10 mouse cellular contexts compared by ENCODE assay signal in the genomic region with DNA sequence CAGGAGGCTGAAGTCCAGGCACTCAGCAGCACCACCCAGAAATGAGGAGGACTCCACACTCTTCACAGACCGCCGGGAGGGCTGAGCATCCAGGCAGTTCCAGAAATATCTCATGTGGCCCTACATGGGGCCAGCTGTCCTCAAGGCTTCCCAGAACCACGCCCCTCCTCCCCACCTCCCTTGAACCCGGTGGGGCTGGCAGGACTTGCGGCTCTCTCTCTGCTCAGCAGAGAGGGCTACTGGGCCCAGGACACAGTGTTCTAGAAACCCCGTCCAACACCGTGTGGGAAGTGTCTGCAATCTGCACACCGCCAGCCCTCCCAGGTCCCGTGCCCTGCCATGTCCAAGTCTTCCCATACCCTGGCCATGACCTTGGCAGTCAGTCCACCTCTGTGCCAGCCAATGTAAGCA. TPM values are rescaled to one million over a fixed set of nuclear protein-coding genes. Genes with fewer than 3 reads are reported as not detected.
DNase-seq lines count a peak whose midpoint lies in the region; ATAC-seq and TF ChIP-seq lines count a peak whose summit lies in the region.
"Had no signal": no experiment of that assay in that cellular context is flagged by ENCODE, and none has a peak within 500 bp of the region (broad histone marks: within the 10 kb centered on the region; RNA-seq: fewer than 3 reads in every experiment).

No protein-coding gene starts in this region.

- ATAC-seq in limb, embryonic 15.5 days (ENCODE audit: insufficient number of reproducible peaks, low FRiP score, low TSS enrichment, low read depth), result no peak
- ATAC-seq in heart, embryonic 13.5 days (ENCODE audit: extremely low read depth, insufficient number of reproducible peaks, low FRiP score, low TSS enrichment), result peak; percentile 28; the same call in 1 of the 2 replicates
- no peak for ATAC-seq in hindbrain, embryonic 11.5 days (ENCODE audit: low FRiP score)
- ATAC-seq: intestine, embryonic 15.5 days had no signal

- H3K9ac ChIP-seq in limb, embryonic 15.5 days, result no peak overlapping the region
- H3K9ac ChIP-seq in heart, embryonic 13.5 days, result peak overlapping the region; percentile 15; the same call in 1 of the 2 replicates
- no peak overlapping the region for H3K9ac ChIP-seq in hindbrain, embryonic 11.5 days (ENCODE audit: low read depth, low read length)
- H3K9ac ChIP-seq: embryonic facial prominence, embryonic 13.5 days; intestine, embryonic 15.5 days had no signal

- H3K4me3 ChIP-seq in limb, embryonic 15.5 days, result no peak overlapping the region
- no peak overlapping the region for H3K4me3 ChIP-seq in limb, embryonic 10.5 days
- H3K4me3 ChIP-seq in cortical plate, adult 2 months (ENCODE audit: insufficient read depth, low read length), result no peak overlapping the region
- H3K4me3 ChIP-seq in heart, embryonic 13.5 days, result no peak overlapping the region
- H3K4me3 ChIP-seq in hindbrain, embryonic 11.5 days (ENCODE audit: low read depth, low read length), result no peak overlapping the region
- H3K4me3 ChIP-seq: embryonic facial prominence, embryonic 13.5 days; intestine, embryonic 15.5 days had no signal

- no peak for DNase-seq in limb, embryonic 10.5 days (ENCODE audit: low spot score)
- peak; percentile 97 for DNase-seq in skeletal muscle tissue, adult 2 months (ENCODE audit: low read depth, low spot score)
- no peak for DNase-seq in MN1 (ENCODE audit: low spot score)
- DNase-seq in spleen, postnatal 10 days (ENCODE audit: low spot score in 2 of 2), result no peak
- no peak for DNase-seq in hindbrain, embryonic 11.5 days (ENCODE audit: low spot score)

- no peaks in the 10 kb centered on the region for H3K27me3 ChIP-seq in limb, embryonic 15.5 days
- H3K27me3 ChIP-seq in limb, embryonic 10.5 days (ENCODE audit: low read depth, poor library complexity, severe bottlenecking), result no peaks in the 10 kb centered on the region
- H3K27me3 ChIP-seq in heart, embryonic 13.5 days (replicated peaks), result no peaks in the 10 kb centered on the region
- no peaks in the 10 kb centered on the region for H3K27me3 ChIP-seq in hindbrain, embryonic 11.5 days (ENCODE audit: control insufficient read depth, insufficient read depth, low read length)
- H3K27me3 ChIP-seq: embryonic facial prominence, embryonic 13.5 days; intestine, embryonic 15.5 days had no signal

- no peak for TF ChIP-seq CTCF in cortical plate, adult 2 months (IDR thresholded peaks at IDR 0.05; ENCODE audit: extremely low read depth, insufficient read depth, low read length)

- no peak overlapping the region for H3K4me2 ChIP-seq in limb, embryonic 15.5 days
- peak overlapping the region; percentile 3; the same call in 1 of the 2 replicates for H3K4me2 ChIP-seq in heart, embryonic 13.5 days
- H3K4me2 ChIP-seq in hindbrain, embryonic 11.5 days (replicated peaks; ENCODE audit: low read depth, low read length), result no peak overlapping the region
- H3K4me2 ChIP-seq: embryonic facial prominence, embryonic 13.5 days; intestine, embryonic 15.5 days had no signal

- 80% methylated on average over 9 of the region's 9 CpGs for WGBS in limb, embryonic 15.5 days
- WGBS in limb, embryonic 10.5 days, result 87% methylated on average over 9 of the region's 9 CpGs
- 37% methylated on average over 9 of the region's 9 CpGs for WGBS in heart, embryonic 13.5 days
- 82% methylated on average over 9 of the region's 9 CpGs for WGBS in hindbrain, embryonic 11.5 days

- no peaks in the 10 kb centered on the region for H3K4me1 ChIP-seq in limb, embryonic 15.5 days
- H3K4me1 ChIP-seq in limb, embryonic 10.5 days, result peaks cover 10% of the 10 kb centered on the region; the same call in 1 of the 2 replicates
- H3K4me1 ChIP-seq in cortical plate, adult 2 months (ENCODE audit: control insufficient read depth, insufficient read depth, low read length), result peaks cover 1% of the 10 kb centered on the region; the same call in 1 of the 2 replicates
- peaks cover 21% of the 10 kb centered on the region for H3K4me1 ChIP-seq in heart, embryonic 13.5 days
- H3K4me1 ChIP-seq in hindbrain, embryonic 11.5 days (replicated peaks; ENCODE audit: control insufficient read depth, insufficient read depth, low read length), result no peaks in the 10 kb centered on the region
- H3K4me1 ChIP-seq: embryonic facial prominence, embryonic 13.5 days had no signal

- 0 out of 2 replicates have a peak overlapping the region, but pooled peaks have one; percentile 27 for H3K27ac ChIP-seq in limb, embryonic 15.5 days
- H3K27ac ChIP-seq in limb, embryonic 10.5 days, result no peak overlapping the region
- H3K27ac ChIP-seq in cortical plate, adult 2 months (ENCODE audit: insufficient read depth, low read length), result 0 out of 2 replicates have a peak overlapping the region, but pooled peaks have one; percentile 6
- H3K27ac ChIP-seq in heart, embryonic 13.5 days (replicated peaks), result peak overlapping the region; percentile 58
- no peak overlapping the region for H3K27ac ChIP-seq in hindbrain, embryonic 11.5 days (ENCODE audit: low read depth, low read length)
- H3K27ac ChIP-seq: embryonic facial prominence, embryonic 13.5 days; intestine, embryonic 15.5 days had no signal

- TF ChIP-seq POLR2A in cortical plate, adult 2 months (IDR thresholded peaks at IDR 0.05; ENCODE audit: extremely low read depth, insufficient read depth, low read length), result no peak

- H3K36me3 ChIP-seq in limb, embryonic 15.5 days, result peaks cover 34% of the 10 kb centered on the region
- H3K36me3 ChIP-seq in limb, embryonic 10.5 days, result peaks cover 59% of the 10 kb centered on the region
- peaks cover 46% of the 10 kb centered on the region for H3K36me3 ChIP-seq in heart, embryonic 13.5 days
- no peaks in the 10 kb centered on the region for H3K36me3 ChIP-seq in hindbrain, embryonic 11.5 days (ENCODE audit: control insufficient read depth, insufficient read depth, low read length)

- no peaks in the 10 kb centered on the region for H3K9me3 ChIP-seq in limb, embryonic 15.5 days
- H3K9me3 ChIP-seq in limb, embryonic 10.5 days (replicated peaks), result no peaks in the 10 kb centered on the region
- no peaks in the 10 kb centered on the region for H3K9me3 ChIP-seq in heart, embryonic 13.5 days
- no peaks in the 10 kb centered on the region for H3K9me3 ChIP-seq in hindbrain, embryonic 11.5 days (ENCODE audit: control insufficient read depth, low read length)
- H3K9me3 ChIP-seq: embryonic facial prominence, embryonic 13.5 days; intestine, embryonic 15.5 days had no signal

RNA-seq across cellular contexts. Expression of a gene that starts 15.7 kb away (rescaled TPM):
- 17.3 TPM in 2 replicates for polyA plus RNA-seq in limb, embryonic 15.5 days (2015; fragmentation: Nextera tagmentation; extraction: Ambion mirVana)
- 15.3 and 17.9 TPM in 2 replicates for polyA plus RNA-seq in limb, embryonic 10.5 days (2016; fragmentation: Nextera tagmentation; extraction: Ambion mirVana)
- 96.6 and 103 TPM in 2 replicates for polyA plus RNA-seq in cortical plate, adult 2 months (2012; rRNA removed)
- 7.8 and 9.8 TPM in 2 replicates for polyA plus RNA-seq in heart, embryonic 13.5 days (2015; fragmentation: Nextera tagmentation; extraction: Ambion mirVana)
- polyA plus RNA-seq in hindbrain, embryonic 11.5 days (2014; fragmentation: Nextera tagmentation; extraction: Ambion mirVana), result 12.0 and 13.2 TPM in 2 replicates

RNA-seq across cellular contexts. Expression of a gene that starts 18.8 kb away (rescaled TPM):
- polyA plus RNA-seq in limb, embryonic 15.5 days (2015; fragmentation: Nextera tagmentation; extraction: Ambion mirVana), result not detected in 2 replicates
- polyA plus RNA-seq in limb, embryonic 10.5 days (2016; fragmentation: Nextera tagmentation; extraction: Ambion mirVana), result not detected in 2 replicates
- not detected in 2 replicates for polyA plus RNA-seq in cortical plate, adult 2 months (2012; rRNA removed)
- polyA plus RNA-seq in heart, embryonic 13.5 days (2015; fragmentation: Nextera tagmentation; extraction: Ambion mirVana), result not detected in 2 replicates
- not detected in 2 replicates for polyA plus RNA-seq in hindbrain, embryonic 11.5 days (2014; fragmentation: Nextera tagmentation; extraction: Ambion mirVana)
- polyA plus RNA-seq: embryonic facial prominence, embryonic 13.5 days; intestine, embryonic 15.5 days had no signal

RNA-seq across cellular contexts. Expression of a gene that starts 27.2 kb away (rescaled TPM):
- 182 and 193 TPM in 2 replicates for polyA plus RNA-seq in limb, embryonic 15.5 days (2015; fragmentation: Nextera tagmentation; extraction: Ambion mirVana)
- 179 and 189 TPM in 2 replicates for polyA plus RNA-seq in limb, embryonic 10.5 days (2016; fragmentation: Nextera tagmentation; extraction: Ambion mirVana)
- polyA plus RNA-seq in cortical plate, adult 2 months (2012; rRNA removed), result 123 and 130 TPM in 2 replicates
- 187 and 188 TPM in 2 replicates for polyA plus RNA-seq in heart, embryonic 13.5 days (2015; fragmentation: Nextera tagmentation; extraction: Ambion mirVana)
- polyA plus RNA-seq in hindbrain, embryonic 11.5 days (2014; fragmentation: Nextera tagmentation; extraction: Ambion mirVana), result 297 and 307 TPM in 2 replicates

Comparison
In these comparisons a context has a peak if more than half of its experiments do, and no peak if none do; other contexts are left out.
1. H3K27ac ChIP-seq: peak in limb, embryonic 15.5 days (single experiment), cortical plate, adult 2 months (single experiment) and heart, embryonic 13.5 days (single experiment); none in limb, embryonic 10.5 days (single experiment) and hindbrain, embryonic 11.5 days (single experiment).